Mouse (Mus musculus) liver, embryonic 14.5 days (tissue): Measurements from ENCODE around the gene Soat2. TPM values are rescaled to one million over a fixed set of nuclear protein-coding genes. Genes with fewer than 3 reads are reported as not detected.

Experiments
- ATAC-seq: fragments of 200-750 bp; cut with Nextera tagmentation; 2 replicates; pipeline ENCODE4 v1.8.0; 2017; ENCODE audit warnings: moderate number of reproducible peaks, mild to moderate bottlenecking, moderate library complexity; ENCODE audit not compliant: insufficient read depth
- DNase-seq, 3 experiments: peaks; one replicate each; pipeline ENCODE4 v3.0.0-alpha.2; 2012 to 2013; ENCODE audit warnings: low read depth in 3 of 3, low spot score in 3 of 3
- H3K27ac ChIP-seq: fragments of 300-500 bp; sonication (generic); 2 replicates; pipeline ENCODE4 v1.5.1; 2014; ENCODE audit warnings: moderate library complexity, mild to moderate bottlenecking, control low read depth, inconsistent platforms
- H3K27me3 ChIP-seq: fragments of 300-500 bp; sonication (generic); 2 replicates; pipeline ENCODE4 v1.6.1; 2014; ENCODE audit warnings: mild to moderate bottlenecking, low read length, moderate library complexity; ENCODE audit not compliant: control insufficient read depth, insufficient read depth
- H3K36me3 ChIP-seq: fragments of 300-500 bp; sonication (generic); replicated peaks from 2 replicates; pipeline ENCODE4 v1.6.1; 2014; ENCODE audit warnings: low read depth; ENCODE audit not compliant: control insufficient read depth, insufficient read depth
- H3K4me1 ChIP-seq, 2 experiments: fragments of 200-500 bp in 1 of 2; fragments of 300-500 bp in 1 of 2; sonication (generic) in 1 of 2; replicated peaks; 2 replicates each; pipeline ENCODE4 v1.6.1; 2012 to 2014; ENCODE audit warnings: antibody characterized with exemption in 1 of 2, inconsistent platforms in 1 of 2, low read length in 1 of 2; ENCODE audit not compliant: control insufficient read depth in 2 of 2, insufficient read depth in 2 of 2
- H3K4me2 ChIP-seq: fragments of 300-500 bp; sonication (generic); 2 replicates; pipeline ENCODE4 v1.6.1; 2014; ENCODE audit warnings: low read depth, mild to moderate bottlenecking, control low read depth, moderate library complexity
- H3K4me3 ChIP-seq, 2 experiments: fragments of 200-500 bp in 1 of 2; fragments of 300-500 bp in 1 of 2; sonication (generic) in 1 of 2; 2 replicates each; pipeline ENCODE4 v1.5.1; 2012 to 2014; ENCODE audit warnings: low read depth in 2 of 2, low read length in 2 of 2, mild to moderate bottlenecking in 2 of 2, control low read depth in 1 of 2, inconsistent platforms in 1 of 2, moderate library complexity in 1 of 2; ENCODE audit not compliant: insufficient read depth in 1 of 2
- H3K9ac ChIP-seq: fragments of 300-500 bp; sonication (generic); replicated peaks from 2 replicates; pipeline ENCODE4 v1.6.1; 2014; ENCODE audit warnings: mild to moderate bottlenecking, control low read depth, moderate library complexity
- H3K9me3 ChIP-seq: fragments of 300-500 bp; sonication (generic); 2 replicates; pipeline ENCODE4 v1.6.1; 2016; ENCODE audit warnings: low read length, mixed read lengths; ENCODE audit not compliant: control insufficient read depth
- CTCF ChIP-seq: IDR thresholded peaks from 2 replicates; pipeline ENCODE4 v1.5.1; 2016; ENCODE audit warnings: antibody characterized with exemption, low read depth, control low read depth
- EP300 ChIP-seq: IDR thresholded peaks from 2 replicates; pipeline ENCODE4 v1.6.1; 2016; ENCODE audit warnings: antibody characterized with exemption, low read depth
- WGBS: fragments of 180-500 bp; shearing (Covaris S2); extraction: QIAGEN DNeasy Blood & Tissue Kit; methylation state at CpG from one replicate; pipeline ENCODE4 v1.1.7; 2014; ENCODE audit not compliant: insufficient replicate concordance; 5-methylcytosine and 5-hydroxymethylcytosine counted together
- polyA plus RNA-seq, 2 experiments: library from polyadenylated mRNA; depleted of rRNA in 1 of 2; stranded (reverse) in 1 of 2; unstranded in 1 of 2; fragments of >200 nt; fragmentation: Nextera tagmentation in 1 of 2; extraction: Ambion mirVana in 1 of 2; gene quantifications; 2 replicates each; pipeline versions ENCODE4 v1.2.1 to v1.2.3; 2012 to 2014

Gene Soat2
- polyA plus RNA-seq, 2 experiments: 21.9 to 34.4 TPM

DNA sequence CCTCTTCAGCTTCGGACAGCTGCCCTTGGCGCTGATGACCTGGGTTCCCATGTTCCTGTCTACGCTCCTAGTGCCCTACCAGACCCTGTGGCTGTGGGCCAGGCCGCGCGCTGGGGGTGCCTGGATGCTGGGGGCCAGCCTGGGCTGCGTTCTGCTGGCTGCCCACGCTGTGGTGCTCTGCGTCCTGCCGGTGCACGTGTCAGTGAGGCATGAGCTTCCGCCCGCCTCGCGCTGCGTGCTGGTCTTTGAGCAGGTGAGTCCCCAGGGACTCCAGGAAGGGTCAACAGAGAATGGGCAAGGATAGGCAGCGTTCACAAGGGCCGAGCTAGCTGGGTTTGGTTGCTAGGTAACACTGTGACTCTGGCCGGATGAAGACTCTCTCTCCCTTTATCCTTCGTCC, 6.5 kb downstream of the Soat2 start:
- H3K27ac ChIP-seq: no peak overlapping the region
- H3K4me1 ChIP-seq: 0 out of 4 replicates have a peak, but pooled peaks cover 0 to 2% of the 10 kb centered on the region in 2 experiments
- ATAC-seq: no peak
- no peaks in the 10 kb centered on the region for H3K9me3 ChIP-seq
- no peak for DNase-seq
- 73% methylated on average over 20 of the region's 20 CpGs for WGBS
- no peaks in the 10 kb centered on the region for H3K27me3 ChIP-seq
- peaks cover 2% of the 10 kb centered on the region; the same call in 1 of the 2 replicates for H3K36me3 ChIP-seq
- H3K4me3 ChIP-seq: no peak overlapping the region
- TF ChIP-seq CTCF: no peak
- no peak for TF ChIP-seq EP300
- H3K4me2 ChIP-seq: no peak overlapping the region
- H3K9ac ChIP-seq: no peak overlapping the region

DNA sequence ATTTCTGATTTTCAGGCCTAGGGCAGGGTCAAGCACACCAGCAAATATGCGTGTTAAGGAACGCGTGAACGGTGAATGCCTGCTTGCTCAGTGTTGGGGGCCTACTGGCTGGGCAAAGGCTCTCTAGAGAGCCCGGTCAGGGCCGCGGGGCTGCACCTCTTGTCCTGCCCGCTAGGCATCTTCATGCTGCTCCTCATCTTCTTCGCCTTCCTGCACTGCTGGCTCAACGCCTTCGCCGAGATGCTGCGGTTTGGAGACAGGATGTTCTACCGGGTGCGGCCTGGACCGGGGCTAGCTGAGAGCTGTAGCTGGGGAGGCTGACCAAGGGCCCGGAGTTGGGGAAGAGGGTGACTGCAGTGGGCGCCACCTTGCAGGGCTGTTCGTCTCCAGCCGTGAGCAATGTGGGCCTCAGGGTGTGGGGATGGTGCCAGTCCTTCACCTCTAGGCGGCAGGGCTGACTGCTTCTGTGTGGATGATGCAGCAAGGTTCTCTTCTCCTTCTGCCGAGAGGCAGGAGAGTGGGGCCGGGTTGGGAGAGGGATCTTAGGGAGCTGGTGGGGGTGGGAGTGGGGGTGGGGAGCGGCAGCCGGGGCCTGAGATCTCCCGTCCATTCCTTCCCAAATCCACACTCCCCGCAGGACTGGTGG, 10.2 kb downstream of the Soat2 start:
- Histone ChIP-seq H3K9me3 (no peaks in the 10 kb centered on the region), H3K36me3 (peaks cover 2% of the 10 kb centered on the region; the same call in 1 of the 2 replicates), H3K4me3 (no peak overlapping the region), H3K4me2 (no peak overlapping the region), H3K27ac (no peak overlapping the region), H3K27me3 (no peaks in the 10 kb centered on the region), H3K4me1 (no peaks in the 10 kb centered on the region), H3K9ac (no peak overlapping the region)
- DNase-seq (no peak), ATAC-seq (no peak)
- 63% methylated on average over 27 of the region's 27 CpGs for WGBS
- no peak for TF ChIP-seq EP300
- TF ChIP-seq CTCF: no peak; the same call in 1 of the 2 replicates

DNA sequence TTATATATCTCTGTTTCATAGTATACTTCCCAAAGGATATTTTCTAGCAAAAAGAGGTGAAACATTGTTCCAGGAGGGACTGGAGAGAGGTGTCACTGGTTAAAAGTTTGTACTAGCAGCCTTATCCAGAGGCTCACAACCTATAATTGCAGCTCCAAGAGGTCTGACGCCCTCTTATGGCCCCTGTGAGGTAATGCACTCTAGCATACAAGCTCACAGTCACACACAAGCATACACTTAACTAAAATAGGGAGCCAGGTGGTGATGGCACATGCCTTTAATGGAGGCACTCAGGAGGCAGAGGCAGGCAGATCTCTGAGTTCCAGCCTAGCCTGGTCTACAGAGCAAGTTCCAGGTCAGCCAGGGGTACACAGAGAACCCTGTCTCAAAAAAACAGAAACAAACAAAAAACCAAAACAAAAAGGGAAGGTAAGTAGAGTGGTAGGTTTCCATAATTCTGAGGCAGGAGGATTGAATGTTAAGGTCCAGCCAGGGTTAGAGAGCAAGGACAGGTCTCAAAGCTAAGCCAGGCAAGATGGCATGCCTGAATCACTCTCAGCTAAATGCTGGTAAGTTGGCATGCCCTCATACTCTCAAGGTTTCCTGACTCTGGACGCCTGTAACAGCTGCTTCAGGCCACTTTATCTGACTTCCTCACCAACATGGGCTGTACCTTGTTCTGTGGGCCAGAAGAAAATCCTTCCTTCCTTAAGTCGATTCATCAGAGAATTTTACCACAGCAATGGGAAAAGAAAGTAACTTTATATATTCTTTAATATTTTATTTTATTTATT, 13.8 kb downstream of the Soat2 start:
- 17% methylated on average over 3 of the region's 3 CpGs for WGBS
- no peak for ATAC-seq
- TF ChIP-seq CTCF (peak; percentile 32; the same call in 1 of the 2 replicates), EP300 (no peak)
- Histone ChIP-seq H3K4me2 (no peak overlapping the region), H3K27me3 (no peaks in the 10 kb centered on the region), H3K4me3 (no peak overlapping the region), H3K36me3 (no peaks in the 10 kb centered on the region), H3K27ac (no peak overlapping the region), H3K9ac (no peak overlapping the region), H3K9me3 (no peaks in the 10 kb centered on the region), H3K4me1 (no peaks in the 10 kb centered on the region)
- DNase-seq: no peak

DNA sequence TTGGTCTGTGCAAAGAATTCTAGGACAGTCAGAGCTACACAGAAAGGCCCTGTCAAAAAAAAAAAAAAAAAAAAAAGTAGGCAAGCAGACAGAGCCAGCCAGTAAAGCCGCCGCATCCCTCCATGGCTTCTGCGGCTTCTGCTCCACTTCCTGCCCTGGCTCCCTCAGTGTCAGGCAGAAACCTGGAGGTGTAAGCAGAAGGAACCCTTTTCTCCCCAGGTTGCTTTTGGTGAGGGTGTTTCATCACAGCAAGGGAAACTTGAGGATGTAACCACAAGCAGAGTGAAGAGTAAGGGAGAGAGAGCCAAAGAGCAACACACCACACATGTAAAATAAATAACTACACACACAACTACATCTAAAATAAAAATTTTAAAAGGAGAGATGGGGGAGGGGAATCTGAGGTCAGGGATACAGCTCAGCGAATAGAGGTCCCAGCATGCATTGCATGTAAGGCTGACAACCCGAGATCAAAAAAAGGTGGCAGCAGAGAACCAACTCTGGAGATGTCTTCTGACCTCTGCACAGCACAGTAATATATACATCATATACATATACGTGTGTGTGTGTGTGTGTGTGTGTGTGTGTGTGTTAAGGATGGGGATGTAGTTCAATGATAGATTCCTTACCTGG, 15.3 kb downstream of the Soat2 start:
- no peak for ATAC-seq
- TF ChIP-seq CTCF (no peak), EP300 (no peak)
- Histone ChIP-seq H3K9me3 (no peaks in the 10 kb centered on the region), H3K9ac (no peak overlapping the region), H3K4me1 (no peaks in the 10 kb centered on the region), H3K27me3 (no peaks in the 10 kb centered on the region), H3K27ac (no peak overlapping the region), H3K36me3 (no peaks in the 10 kb centered on the region), H3K4me3 (no peak overlapping the region), H3K4me2 (no peak overlapping the region)
- WGBS: 12% methylated on average over 6 of the region's 6 CpGs
- no peak for DNase-seq

DNA sequence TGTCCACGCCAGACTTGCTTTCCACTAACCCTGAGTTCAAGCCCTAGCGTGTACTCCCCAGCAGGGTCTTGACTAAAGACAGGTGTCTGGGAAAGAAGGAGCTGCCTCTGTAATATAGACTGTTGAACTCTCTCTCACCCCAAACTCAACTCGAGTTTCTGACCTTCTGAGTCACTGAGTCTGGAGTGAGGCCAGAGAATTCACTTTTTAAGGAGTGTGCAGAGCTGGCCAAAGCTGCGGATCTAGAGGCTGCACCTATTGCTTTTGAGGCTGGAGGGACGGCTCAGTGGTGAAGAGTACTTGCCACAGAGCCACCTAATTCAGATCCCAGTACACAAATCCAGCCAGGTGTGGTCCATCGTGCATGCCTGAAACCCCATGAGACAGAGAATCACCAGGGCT, 17.3 kb downstream of the Soat2 start:
- TF ChIP-seq EP300: no peak
- TF ChIP-seq CTCF: no peak
- H3K4me3 ChIP-seq: no peak overlapping the region
- no peaks in the 10 kb centered on the region for H3K36me3 ChIP-seq
- ATAC-seq: no peak
- no peaks in the 10 kb centered on the region for H3K27me3 ChIP-seq
- no peak overlapping the region for H3K4me2 ChIP-seq
- H3K9me3 ChIP-seq: no peaks in the 10 kb centered on the region
- H3K27ac ChIP-seq: no peak overlapping the region
- 53% methylated on average over 6 of the region's 6 CpGs for WGBS
- H3K4me1 ChIP-seq: no peaks in the 10 kb centered on the region
- no peak for DNase-seq
- no peak overlapping the region for H3K9ac ChIP-seq
